Mouse (Mus musculus): ENCODE measurements at regions not wholly inside any gene's neighbourhood (a gene's known extent, or its start where the extent isn't known, plus 50 kb on each side); places are given as distances from the start of the nearest gene placed in this dataset.
A peak's percentile ranks its signal among the peaks of the same experiment; 100 is the strongest.

- no peak for DNase-seq (ENCODE audit: low spot score)
These were observed 202.1 kb upstream of the Tpm3-rs7 start for GRCm38 (mm10) chr14:113112320-113112719.

DNA sequence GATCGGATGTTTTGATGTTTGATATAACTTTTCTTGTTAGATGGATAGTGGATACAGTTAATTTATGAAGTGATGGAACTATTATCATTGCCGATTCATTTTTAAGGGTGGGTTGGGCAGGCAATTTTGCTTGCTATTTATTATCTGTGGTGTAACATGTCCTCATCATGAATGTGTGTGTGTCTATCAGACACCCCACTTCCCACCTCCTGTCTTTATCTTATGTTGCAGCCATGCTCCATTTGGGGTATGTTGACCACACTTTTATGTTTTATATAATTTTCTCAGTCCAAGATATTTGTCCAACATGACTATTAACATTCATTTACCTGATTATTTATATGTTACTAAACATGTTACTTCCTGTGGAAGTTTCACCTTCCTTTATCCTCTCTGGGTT is 175.6 kb upstream of the Tpm3-rs7 start:
- DNase-seq (ENCODE audit: low spot score), result no peak

DNA sequence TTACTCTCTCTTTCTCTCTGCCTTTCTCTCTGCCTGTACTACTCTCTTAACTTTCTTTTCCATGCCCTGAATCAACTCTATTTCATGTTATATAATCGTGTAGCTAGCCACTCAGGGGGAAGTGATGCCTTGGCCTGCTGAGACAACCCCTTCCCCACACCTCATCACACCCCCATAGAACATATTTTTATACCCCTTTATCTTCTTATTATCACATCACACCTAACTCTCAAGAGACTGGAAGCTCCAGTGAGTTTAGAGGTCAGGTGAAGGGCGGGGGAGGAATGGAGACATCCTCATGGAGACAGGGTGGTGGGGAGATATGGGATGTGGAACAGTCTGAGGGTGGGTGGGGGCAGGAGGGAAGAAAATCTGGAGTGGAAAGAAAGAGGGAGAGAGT is 145.8 kb upstream of the Tpm3-rs7 start:
- no peak for DNase-seq (ENCODE audit: low spot score)

- DNase-seq (ENCODE audit: low spot score), result peak; percentile 17
These were observed 131.9 kb upstream of the Tpm3-rs7 start for GRCm38 (mm10) chr14:113182345-113182997.

GRCm38 (mm10) chr14:113211968-113212367 is 102.4 kb upstream of the Tpm3-rs7 start:
- DNase-seq (ENCODE audit: low spot score), result no peak
